Mouse (Mus musculus) heart, postnatal 14 days (tissue): ENCODE data around the gene Tsen54. TPM values are rescaled to one million over a fixed set of nuclear protein-coding genes. Genes with fewer than 3 reads are reported as not detected.
A peak's percentile ranks its signal among the peaks of the same experiment; 100 is the strongest.
"Not testable (repeated sequence)": the region's sequence is repeated elsewhere in the genome, so short reads cannot be mapped to it uniquely, and the experiment has no call there.

Experiments used
- DNase-seq, 2 experiments: peaks; one replicate each; pipeline ENCODE4 v3.0.0; 2021 to 2022
- intact Hi-C: fragments of 180-260 bp; cut with DNase I; formaldehyde crosslinking; loops from one replicate; pipeline ENCODE4 v1.15.1; 2025
- microRNA-seq, 2 experiments: library from miRNA; unstranded; fragments of <30 nt; microRNA quantifications; one replicate each; pipeline ENCODE4 v1.2.0; 2021 to 2022
- total RNA-seq, 2 experiments: library from RNA; stranded (reverse); gene quantifications; 2 replicates each; pipeline ENCODE4 v1.2.3; 2021

The Tsen54 gene
- total RNA-seq, 2 experiments from 2014 or later = 8.7 to 12.1 TPM

DNA sequence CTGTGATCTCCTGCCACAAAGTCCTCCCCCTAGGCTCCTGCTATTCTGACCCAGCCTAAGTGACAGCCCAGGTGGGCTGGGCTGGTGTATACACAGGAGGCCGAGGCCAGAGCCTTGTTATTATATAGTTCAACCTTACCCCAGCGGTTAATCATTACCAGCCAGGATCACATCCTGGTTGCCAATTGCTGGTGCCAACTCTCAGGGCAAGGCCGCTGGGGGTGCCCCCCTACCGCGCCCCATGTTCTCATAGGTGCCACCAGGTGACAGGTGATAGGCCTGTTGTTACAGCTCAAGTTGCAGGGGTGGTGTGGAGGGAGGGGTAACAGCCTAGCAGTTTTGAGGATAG is 29.3 kb downstream of the Tsen54 start:
- intact Hi-C loops = no loop called here
- DNase-seq = no peak

DNA sequence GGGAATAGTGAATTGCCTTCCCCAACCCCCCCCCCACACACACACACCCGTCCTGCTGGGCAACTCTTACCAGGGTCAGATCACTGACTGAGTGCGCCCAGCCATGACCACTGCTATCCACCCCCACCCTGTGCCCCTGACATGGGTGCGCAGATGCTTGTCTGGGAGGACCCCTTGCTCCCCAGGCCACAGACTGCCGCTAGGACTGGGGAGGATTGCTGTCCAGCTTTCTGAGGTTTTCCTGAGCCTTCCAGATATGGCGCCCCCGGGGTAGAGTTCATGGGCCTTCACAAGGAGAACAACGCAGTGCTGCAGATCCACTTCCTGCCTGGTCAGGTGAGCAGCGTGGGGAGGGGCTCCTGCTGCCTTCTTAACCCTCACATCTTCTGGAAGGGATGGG is 29.7 kb downstream of the Tsen54 start:
- intact Hi-C loops = no loop called here
- no peak for DNase-seq

DNA sequence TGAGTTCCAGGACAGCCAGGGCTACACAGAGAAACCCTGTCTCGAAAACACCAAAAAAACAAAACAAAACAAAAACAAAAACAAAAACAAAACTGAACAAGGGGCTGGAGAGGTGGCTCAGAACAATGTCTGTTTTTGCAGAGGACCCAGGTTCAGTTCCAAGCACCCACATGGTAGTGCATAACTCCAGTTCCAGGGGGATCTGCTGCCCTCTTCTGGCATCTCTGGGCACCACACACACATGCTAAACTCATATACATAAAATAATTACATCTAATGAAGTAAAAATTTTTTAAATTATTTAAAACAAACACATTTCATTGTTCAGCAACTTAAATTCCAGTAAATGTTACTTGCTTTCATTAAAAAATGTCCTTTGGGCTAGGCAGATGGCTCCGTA is 31.3 kb downstream of the Tsen54 start:
- intact Hi-C loops = no loop called here
- DNase-seq = no peak

DNA sequence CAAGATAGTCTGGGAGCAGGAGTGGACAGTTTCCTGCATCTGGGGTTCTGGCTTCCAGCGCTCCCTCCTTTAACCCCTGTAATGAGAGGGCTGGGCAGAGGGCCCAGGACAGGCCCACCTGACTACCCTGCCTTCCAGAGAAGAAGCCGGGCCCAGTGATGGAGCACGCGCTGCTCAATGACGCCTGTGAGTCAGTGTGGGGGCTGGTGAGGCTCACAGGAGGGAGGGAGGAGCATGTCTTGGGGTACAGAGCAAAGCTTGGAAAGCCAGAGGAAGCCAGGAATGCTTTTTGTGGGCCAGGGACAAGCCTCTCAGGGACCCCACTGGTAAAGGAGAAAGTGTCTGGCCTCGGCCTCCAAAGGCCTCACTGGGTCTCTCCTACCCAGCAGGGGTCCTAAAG is 40.1 kb downstream of the Tsen54 start:
- intact Hi-C loops = no loop called here
- DNase-seq = no peak

DNA sequence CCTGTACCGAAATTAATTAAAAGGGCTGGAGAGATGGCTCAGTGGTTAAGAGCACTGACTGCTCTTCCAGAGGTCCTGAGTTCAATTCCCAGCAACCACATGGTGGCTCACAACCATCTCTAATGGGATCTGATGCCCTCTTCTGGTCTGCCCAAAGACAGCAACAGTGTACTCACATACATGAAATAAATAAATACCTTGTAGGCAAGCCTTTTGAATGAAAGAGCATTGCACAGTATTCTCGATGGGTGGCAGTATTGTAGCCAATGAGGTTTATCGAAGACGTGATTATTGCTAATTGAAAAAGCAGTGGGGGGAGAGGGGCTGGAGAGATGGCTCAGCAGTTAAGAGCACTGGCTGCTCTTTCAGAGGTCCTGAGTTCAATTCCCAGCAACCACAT is 42.6 kb downstream of the Tsen54 start:
- DNase-seq, intact Hi-C loops: not testable (repeated sequence)

DNA sequence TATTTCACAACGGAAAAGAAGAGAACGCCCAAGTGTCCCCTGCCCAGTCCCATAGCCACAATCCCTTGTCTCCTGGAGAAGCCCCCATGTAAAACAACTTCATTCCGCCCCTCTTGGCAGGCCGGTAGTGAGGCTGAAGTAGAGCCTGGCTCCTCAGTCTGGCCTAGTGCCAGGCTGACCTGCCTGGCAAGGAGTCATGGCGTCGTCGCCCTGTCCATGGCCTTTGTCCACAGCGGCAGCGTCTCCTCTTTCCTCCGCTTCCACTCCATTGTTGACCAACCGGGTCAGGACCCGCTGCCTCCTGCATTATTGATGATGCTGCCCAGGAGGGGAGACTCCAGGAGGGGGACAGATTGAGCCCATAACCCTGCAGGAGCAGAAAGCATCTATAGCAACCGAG is 43.4 kb downstream of the Tsen54 start:
- intact Hi-C loops = loop anchor here (2.0 kb wide), 2 partner anchors 43 to 135 kb away; partner anchors contain the start of gene Tsen54
- DNase-seq = peak; percentile 24 to 33

DNA sequence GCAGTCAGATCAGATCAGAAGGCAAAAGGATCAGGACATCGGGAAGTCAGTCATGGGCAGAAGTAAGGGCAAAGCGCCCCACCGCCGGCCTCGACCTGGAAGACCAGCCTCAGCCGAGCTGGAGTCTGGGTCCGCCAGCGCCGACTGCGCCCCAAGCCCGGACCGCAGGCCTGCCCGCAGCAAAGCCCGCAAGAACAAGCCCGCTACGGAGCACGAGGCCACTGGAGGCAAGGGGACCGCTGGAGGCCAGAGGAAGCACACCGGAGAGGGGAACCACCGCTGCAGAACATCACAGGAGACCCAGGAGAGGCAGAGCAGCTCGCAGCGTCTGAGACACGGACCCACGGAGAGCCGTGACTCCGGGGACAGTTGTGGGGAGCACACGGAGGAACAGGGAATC is 43.8 kb downstream of the Tsen54 start, which contains the start of gene Myo15b:
Myo15b (plus strand) TSS at position 53 of the 400 bp plus-strand sequence.
- intact Hi-C loops = loop anchor here (2.0 kb wide), 2 partner anchors 44 to 136 kb away; partner anchors contain the start of gene Tsen54
- no peak for DNase-seq

DNA sequence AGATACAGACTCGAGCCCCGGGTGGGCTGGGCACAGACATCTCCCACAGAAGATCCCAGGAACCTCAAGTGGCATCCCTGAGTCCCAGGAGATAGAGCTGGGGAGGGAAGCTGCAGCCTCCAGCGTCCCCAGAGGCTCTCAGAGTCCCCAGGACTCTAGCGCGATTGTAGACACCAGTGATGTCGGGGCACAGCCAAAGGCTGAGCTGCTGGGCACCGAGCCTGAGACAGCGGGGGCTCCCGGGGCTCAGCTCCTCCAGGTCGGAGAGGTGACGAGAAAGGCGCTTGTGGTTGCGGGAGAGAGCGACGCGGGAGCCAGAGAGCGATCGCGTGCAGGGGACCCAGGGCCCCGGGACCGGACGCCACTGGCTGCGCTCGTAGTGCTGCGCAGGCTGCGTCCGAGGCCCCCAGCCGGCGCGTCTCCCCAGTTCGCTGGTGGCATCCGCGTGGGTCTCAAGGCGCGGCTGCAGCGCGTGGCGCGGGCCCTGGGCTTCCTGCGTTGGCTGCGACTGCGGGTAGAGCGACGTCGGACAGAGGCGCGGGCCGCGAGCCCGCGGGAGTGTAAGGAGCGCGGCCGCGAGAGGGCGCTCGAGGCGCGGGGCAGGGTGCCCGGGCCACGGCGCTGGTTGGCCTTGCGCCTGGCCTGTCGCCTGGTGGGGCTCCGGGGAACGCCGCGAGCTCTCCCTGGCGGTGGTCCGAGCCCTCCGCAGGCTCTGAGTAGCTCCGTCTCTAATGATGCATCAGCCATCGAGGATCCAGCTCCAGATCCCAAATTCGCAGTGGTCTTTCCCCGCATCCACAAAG is 44.8 kb downstream of the Tsen54 start:
- peak; percentile 96 to 97 for DNase-seq
- intact Hi-C loops = loop anchor here (2.0 kb wide), 2 partner anchors 45 to 137 kb away; partner anchors contain the start of gene Tsen54

DNA sequence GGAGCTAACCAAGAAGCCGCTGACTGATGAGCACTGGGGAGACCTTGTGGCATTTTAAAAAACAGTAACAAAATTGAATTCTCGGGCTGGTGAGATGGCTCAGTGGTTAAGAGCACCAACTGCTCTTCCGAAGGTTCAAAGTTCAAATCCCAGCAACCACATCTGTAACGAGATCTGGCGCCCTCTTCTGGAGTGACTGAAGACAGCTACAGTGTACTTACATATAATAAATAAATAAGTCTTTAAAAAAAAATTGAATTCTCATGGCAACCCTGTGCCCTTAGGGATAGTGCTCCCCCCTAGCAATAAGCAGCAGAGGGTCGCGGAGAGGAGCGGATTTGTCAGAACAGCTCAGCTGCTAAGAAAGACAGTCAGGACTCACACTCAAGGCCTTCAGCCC is 49.4 kb downstream of the Tsen54 start:
- intact Hi-C loops = no loop called here

DNA sequence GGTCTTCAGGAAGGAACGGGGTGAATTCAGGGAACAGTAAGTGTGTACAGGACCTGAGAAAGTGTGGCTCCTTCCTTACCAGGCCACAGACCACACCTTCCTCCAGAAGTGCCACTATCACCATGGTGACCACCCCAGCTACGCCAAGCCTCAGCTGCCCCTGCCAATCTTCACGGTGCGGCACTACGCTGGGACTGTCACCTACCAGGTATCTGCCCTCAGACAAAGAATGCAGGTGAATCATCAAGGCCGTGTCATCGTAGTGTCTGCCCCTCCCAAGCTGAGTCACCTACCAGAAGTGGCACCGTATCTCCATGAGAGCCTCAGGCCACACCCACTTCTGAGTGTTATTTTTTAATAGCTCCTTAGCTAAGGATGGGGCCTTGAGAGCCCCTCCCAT is 54.9 kb downstream of the Tsen54 start:
- DNase-seq = no peak
- intact Hi-C loops = no loop called here

More for the DNA sequence above, 49.4 kb downstream of the Tsen54 start:
- no peak for DNase-seq

DNA sequence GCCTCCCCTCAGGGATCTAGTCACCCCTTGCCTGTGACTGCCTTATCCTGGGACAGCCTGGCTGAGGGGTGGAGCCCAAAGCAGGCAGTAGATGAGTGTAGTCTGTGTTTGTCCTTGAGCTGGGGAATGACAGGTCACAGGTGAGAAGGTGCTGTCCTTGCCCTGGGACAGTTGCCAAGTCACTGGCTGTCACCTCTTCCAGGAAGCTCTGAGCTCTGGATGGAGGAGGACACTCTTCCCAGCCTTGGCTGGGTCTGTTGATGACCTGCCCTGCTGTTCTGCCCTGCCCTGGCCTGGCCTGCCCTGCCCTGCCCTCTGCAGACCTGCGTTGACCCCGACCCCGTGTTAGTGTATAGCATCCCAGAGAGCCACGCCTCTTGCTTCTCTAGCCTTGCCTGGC is 57.9 kb downstream of the Tsen54 start:
- DNase-seq = no peak
- intact Hi-C loops = no loop called here

Small RNA genes lying within 50 kb of the gene (microRNA-seq; reads per million reads assigned to microRNA genes)
- gene Mir5621 = 1.6 to 3.3 reads per million in 2 experiments

Other genes with a start within 250 kb of the Tsen54 start
- gene Mrps7, start 210.8 kb upstream of the Tsen54 start, total RNA-seq = 10 to 100 TPM; 67.0 to 69.9 TPM
- gene Gga3, start 210.7 kb upstream of the Tsen54 start, total RNA-seq = 10 to 100 TPM; 17.8 to 19.0 TPM
- 10 to 100 TPM; 41.0 to 46.6 TPM for gene Mif4gd, start 201.8 kb upstream of the Tsen54 start, total RNA-seq
- gene Slc25a19, start 186.4 kb upstream of the Tsen54 start, total RNA-seq = 10 to 100 TPM; 42.2 to 43.0 TPM
- gene Grb2, start 106.1 kb upstream of the Tsen54 start, total RNA-seq = 100 to 1,000 TPM; 113 to 120 TPM
- gene Tmem94, start 49.3 kb upstream of the Tsen54 start, total RNA-seq = 100 to 1,000 TPM; 103 to 111 TPM
- 10 to 100 TPM; 54.0 to 54.9 TPM for gene Caskin2, start 1.1 kb upstream of the Tsen54 start, total RNA-seq
- 10 to 100 TPM; 15.0 to 18.2 TPM for gene Llgl2, start 9.3 kb downstream of the Tsen54 start, total RNA-seq
- gene Myo15b, start 43.7 kb downstream of the Tsen54 start, total RNA-seq = under 1 TPM; 0.07 to 0.14 TPM
- 10 to 100 TPM; 19.6 to 20.4 TPM for gene Smim5, start 85.2 kb downstream of the Tsen54 start, total RNA-seq
- under 1 TPM; 0.22 to 0.48 TPM for gene Smim6, start 97.3 kb downstream of the Tsen54 start, total RNA-seq
- gene Sap30bp, start 118.6 kb downstream of the Tsen54 start, total RNA-seq = 10 to 100 TPM; 20.6 to 23.8 TPM
- gene Recql5, start 118.8 kb downstream of the Tsen54 start, total RNA-seq = 1 to 10 TPM; 7.1 to 8.9 TPM
- 1 to 10 TPM; 4.3 to 4.5 TPM for gene Itgb4, start 160.0 kb downstream of the Tsen54 start, total RNA-seq
- gene Galk1, start 198.0 kb downstream of the Tsen54 start, total RNA-seq = 10 to 100 TPM; 18.6 to 19.3 TPM
- 100 to 1,000 TPM; 184 to 193 TPM for gene H3f3b, start 213.2 kb downstream of the Tsen54 start, total RNA-seq
- 10 to 100 TPM; 12.2 to 12.9 TPM for gene Unk, start 215.6 kb downstream of the Tsen54 start, total RNA-seq